Mouse (Mus musculus) right cerebral cortex, postnatal 14 days (tissue): Measurements from ENCODE around the gene Bahcc1.

Experiments used
- DNase-seq: peaks from one replicate; pipeline ENCODE4 v3.0.0; 2022

The Bahcc1 gene

GRCm38 (mm10) chr11:120320156-120320555, 87.4 kb downstream of the Bahcc1 start:
- no peak for DNase-seq

DNA sequence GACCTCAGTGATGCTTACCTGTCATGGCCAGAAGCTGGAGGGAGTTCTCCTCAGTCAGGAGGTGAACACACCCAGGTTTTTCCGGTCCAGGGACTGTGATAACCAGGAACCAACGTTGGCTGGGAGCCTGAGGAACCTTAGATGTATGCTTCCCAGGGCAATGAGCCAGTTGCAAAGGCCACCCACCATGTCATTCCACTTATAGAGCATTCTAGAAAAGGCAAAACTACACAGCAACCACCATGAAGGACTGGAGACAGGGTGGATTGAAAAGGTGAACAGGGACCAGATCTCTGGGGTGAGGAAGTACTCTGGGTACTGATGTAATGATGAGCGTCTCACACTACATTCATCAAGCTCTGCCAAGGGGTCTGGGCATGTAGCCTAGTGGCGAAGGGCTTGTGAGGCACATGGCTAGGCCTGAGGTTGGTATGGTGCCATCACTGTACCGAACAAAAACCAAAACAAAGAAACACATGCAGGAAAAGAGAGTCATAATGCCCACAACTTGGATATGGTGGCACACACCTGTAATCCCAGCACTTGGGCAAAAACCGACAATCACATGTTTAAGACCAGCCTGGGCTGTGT, 102.8 kb downstream of the Bahcc1 start:
- DNase-seq = no peak

- no peak for DNase-seq
Measured at GRCm38 (mm10) chr11:120337447-120337846, 104.7 kb downstream of the Bahcc1 start.

DNA sequence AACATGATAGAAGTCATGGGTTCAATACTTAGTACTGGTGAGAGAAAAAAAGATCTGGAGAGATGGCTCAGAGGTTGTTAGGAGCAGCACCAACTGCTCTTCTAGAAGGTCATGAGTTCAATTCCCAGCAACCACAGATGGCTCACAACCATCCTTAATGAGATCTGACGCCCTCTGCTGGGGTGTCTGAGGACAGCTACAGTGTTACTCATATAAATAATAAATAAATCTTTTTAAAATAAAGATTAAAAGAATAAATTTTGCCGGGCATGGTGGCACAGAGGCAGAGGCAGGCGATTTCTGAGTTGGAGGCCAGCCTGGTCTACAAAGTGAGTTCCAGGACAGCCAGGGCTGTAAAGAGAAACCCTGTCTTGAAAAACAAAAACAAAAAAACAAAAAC, 106.0 kb downstream of the Bahcc1 start:
- DNase-seq = no peak

GRCm38 (mm10) chr11:120339978-120340513, 107.3 kb downstream of the Bahcc1 start:
- DNase-seq = no peak

DNA sequence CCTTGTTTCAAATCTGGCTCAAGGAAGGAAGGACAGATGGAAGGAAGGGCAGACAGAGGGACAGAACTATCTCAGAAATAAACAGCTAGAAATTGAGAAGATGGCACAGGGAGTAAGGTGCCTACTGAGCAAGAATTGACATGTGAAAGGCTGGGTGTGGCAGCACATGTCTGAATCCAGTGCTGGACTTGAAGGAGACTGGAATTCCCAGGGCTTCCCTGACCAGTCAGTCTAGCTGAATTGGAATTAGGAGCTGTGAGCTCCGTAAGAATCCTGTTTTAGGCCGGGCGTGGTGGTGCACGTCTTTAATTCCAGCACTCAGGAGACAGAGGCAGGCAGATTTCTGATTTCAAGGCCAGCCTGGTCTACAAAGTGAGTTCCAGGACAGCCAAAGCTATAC, 108.9 kb downstream of the Bahcc1 start:
- DNase-seq = no peak
